Mouse (Mus musculus) MEL (cell line): Measurements from ENCODE around the gene Tril. TPM values are rescaled to one million over a fixed set of nuclear protein-coding genes. Genes with fewer than 3 reads are reported as not detected.

Experiments
- DNase-seq: peaks from one replicate; pipeline ENCODE4 v3.0.0; 2011; ENCODE audit warnings: low read depth, low spot score
- H3K27ac ChIP-seq: 2 replicates; pipeline ENCODE4 v1.5.1; 2012; ENCODE audit warnings: low read depth, mild to moderate bottlenecking, control low read depth, low read length, moderate library complexity; ENCODE audit not compliant: control insufficient read depth
- H3K27me3 ChIP-seq, 2 experiments: fragments of 150-350 bp in 1 of 2; sonication (generic) in 1 of 2; 2 replicates each; pipeline ENCODE4 v1.6.1; 2012; ENCODE audit warnings: low read length in 2 of 2, mild to moderate bottlenecking in 2 of 2, improper control_type of control experiment in 1 of 2, moderate library complexity in 1 of 2; ENCODE audit not compliant: insufficient read depth in 2 of 2, control insufficient read depth in 1 of 2
- H3K36me3 ChIP-seq, 2 experiments: 2 replicates each; pipeline ENCODE4 v1.6.1; 2012 to 2014; ENCODE audit warnings: low read length in 2 of 2, improper control_type of control experiment in 1 of 2, inconsistent platforms in 1 of 2, mild to moderate bottlenecking in 1 of 2; ENCODE audit not compliant: insufficient read depth in 2 of 2, control insufficient read depth in 1 of 2
- H3K4me1 ChIP-seq, 2 experiments: fragments of 150-350 bp in 1 of 2; sonication (generic) in 1 of 2; 2 replicates each; pipeline ENCODE4 v1.6.1; 2012; ENCODE audit warnings: low read length in 2 of 2, improper control_type of control experiment in 1 of 2, mild to moderate bottlenecking in 1 of 2; ENCODE audit not compliant: insufficient read depth in 2 of 2, control insufficient read depth in 1 of 2
- H3K4me3 ChIP-seq, 2 experiments: fragments of 150-350 bp in 1 of 2; sonication (generic) in 1 of 2; 2 replicates each; pipeline ENCODE4 v1.5.1; 2012; ENCODE audit warnings: low read depth in 2 of 2, low read length in 2 of 2, mild to moderate bottlenecking in 2 of 2, moderate library complexity in 2 of 2, control low read depth in 1 of 2, improper control_type of control experiment in 1 of 2; ENCODE audit not compliant: control insufficient read depth in 1 of 2, insufficient read depth in 1 of 2
- H3K79me2 ChIP-seq: 2 replicates; pipeline ENCODE4 v1.6.1; 2012; ENCODE audit warnings: mild to moderate bottlenecking, low read length, moderate library complexity; ENCODE audit not compliant: control insufficient read depth, poor library complexity, insufficient read depth
- H3K9ac ChIP-seq: 2 replicates; pipeline ENCODE4 v1.6.1; 2012; ENCODE audit warnings: low read depth, mild to moderate bottlenecking, control low read depth, low read length, moderate library complexity; ENCODE audit not compliant: control insufficient read depth, poor library complexity, severe bottlenecking
- H3K9me3 ChIP-seq: fragments of 150-350 bp; sonication (generic); replicated peaks from 2 replicates; pipeline ENCODE4 v1.6.1; 2012; ENCODE audit warnings: mild to moderate bottlenecking, low read length, improper control_type of control experiment, moderate library complexity; ENCODE audit not compliant: insufficient read depth
- BHLHE40 ChIP-seq: IDR thresholded peaks from 2 replicates; pipeline ENCODE4 v1.6.1; 2012; ENCODE audit warnings: low read depth, mild to moderate bottlenecking, inconsistent platforms, low read length, improper control_type of control experiment, borderline replicate concordance
- CHD1 ChIP-seq: IDR thresholded peaks from 2 replicates; pipeline ENCODE4 v1.6.1; 2012; ENCODE audit warnings: low read depth, mild to moderate bottlenecking, inconsistent platforms, low read length, improper control_type of control experiment
- CHD2 ChIP-seq: IDR thresholded peaks from 2 replicates; pipeline ENCODE4 v1.6.1; 2011; ENCODE audit warnings: low read length, improper control_type of control experiment
- E2F4 ChIP-seq: IDR thresholded peaks from 2 replicates; pipeline ENCODE4 v1.6.1; 2011; ENCODE audit warnings: low read depth, low read length, improper control_type of control experiment, borderline replicate concordance
- ETS1 ChIP-seq: IDR thresholded peaks from 2 replicates; pipeline ENCODE4 v1.6.1; 2012; ENCODE audit warnings: low read depth, mild to moderate bottlenecking, inconsistent platforms, low read length, improper control_type of control experiment, moderate library complexity
- GABPA ChIP-seq: IDR thresholded peaks from 2 replicates; pipeline ENCODE4 v1.6.1; 2012; ENCODE audit warnings: low read depth, mild to moderate bottlenecking, inconsistent platforms, low read length, improper control_type of control experiment, moderate library complexity
- GATA1 ChIP-seq: IDR thresholded peaks from 2 replicates; pipeline ENCODE4 v1.6.1; 2011; ENCODE audit warnings: low read depth, low read length, improper control_type of control experiment
- HCFC1 ChIP-seq: IDR thresholded peaks from 2 replicates; pipeline ENCODE4 v1.6.1; 2012; ENCODE audit warnings: low read depth, mild to moderate bottlenecking, inconsistent platforms, low read length, improper control_type of control experiment, moderate library complexity
- JUND ChIP-seq: IDR thresholded peaks from 2 replicates; pipeline ENCODE4 v1.6.1; 2011; ENCODE audit warnings: low read depth, mild to moderate bottlenecking, improper control_type of control experiment, low read length
- KAT2A ChIP-seq: conservative IDR thresholded peaks from 2 replicates; pipeline ENCODE4 v1.6.1; 2012; ENCODE audit warnings: low read depth, low read length, improper control_type of control experiment, inconsistent platforms
- MAFK ChIP-seq: IDR thresholded peaks from 2 replicates; pipeline ENCODE4 v1.6.1; 2011; ENCODE audit warnings: low read depth, mild to moderate bottlenecking, low read length, improper control_type of control experiment, borderline replicate concordance
- MAZ ChIP-seq: IDR thresholded peaks from 2 replicates; pipeline ENCODE4 v1.6.1; 2012; ENCODE audit warnings: low read depth, mild to moderate bottlenecking, inconsistent platforms, low read length, improper control_type of control experiment
- MEF2A ChIP-seq: IDR thresholded peaks from 2 replicates; pipeline ENCODE4 v1.6.1; 2014; ENCODE audit warnings: low read depth, mild to moderate bottlenecking, inconsistent platforms, low read length, improper control_type of control experiment; ENCODE audit not compliant: poor library complexity, insufficient replicate concordance, severe bottlenecking; ENCODE audit errors: extremely low read depth
- MYC ChIP-seq: IDR thresholded peaks from 2 replicates; pipeline ENCODE4 v1.6.1; 2011; ENCODE audit warnings: low read depth, mild to moderate bottlenecking, low read length, improper control_type of control experiment, moderate library complexity
- POLR2AphosphoS2 ChIP-seq: IDR thresholded peaks from 2 replicates; pipeline ENCODE4 v1.6.1; 2011; ENCODE audit warnings: low read length, improper control_type of control experiment
- POLR2AphosphoS5 ChIP-seq: IDR thresholded peaks from 2 replicates; pipeline ENCODE4 v1.6.1; 2012; ENCODE audit warnings: low read depth, borderline replicate concordance, mild to moderate bottlenecking, inconsistent platforms, low read length, moderate library complexity, mixed read lengths
- RCOR1 ChIP-seq: IDR thresholded peaks from 2 replicates; pipeline ENCODE4 v1.6.1; 2012; ENCODE audit warnings: low read depth, mild to moderate bottlenecking, inconsistent platforms, low read length, improper control_type of control experiment
- SIN3A ChIP-seq: IDR thresholded peaks from 2 replicates; pipeline ENCODE4 v1.6.1; 2012; ENCODE audit warnings: low read length, improper control_type of control experiment, inconsistent platforms
- TBP ChIP-seq: IDR thresholded peaks from 2 replicates; pipeline ENCODE4 v1.8.0; 2011; ENCODE audit warnings: low read depth, low read length, improper control_type of control experiment
- TCF12 ChIP-seq: IDR thresholded peaks from 2 replicates; pipeline ENCODE4 v1.6.1; 2014; ENCODE audit warnings: low read depth, mild to moderate bottlenecking, inconsistent platforms, low read length, improper control_type of control experiment, moderate library complexity
- UBTF ChIP-seq: IDR thresholded peaks from 2 replicates; pipeline ENCODE4 v1.6.1; 2012; ENCODE audit warnings: low read depth, mild to moderate bottlenecking, inconsistent platforms, low read length, improper control_type of control experiment, moderate library complexity, borderline replicate concordance; ENCODE audit not compliant: insufficient read depth
- USF2 ChIP-seq, 2 experiments: IDR thresholded peaks; 2 replicates each; pipeline ENCODE4 v1.6.1; 2011 to 2012; ENCODE audit warnings: improper control_type of control experiment in 2 of 2, low read length in 2 of 2, borderline replicate concordance in 1 of 2, inconsistent platforms in 1 of 2, low read depth in 1 of 2, mild to moderate bottlenecking in 1 of 2; ENCODE audit not compliant: insufficient read depth in 1 of 2
- ZKSCAN1 ChIP-seq: IDR thresholded peaks from 2 replicates; pipeline ENCODE4 v1.6.1; 2012; ENCODE audit warnings: low read depth, mild to moderate bottlenecking, inconsistent platforms, low read length, improper control_type of control experiment, moderate library complexity
- ZNF384 ChIP-seq: IDR thresholded peaks from 2 replicates; pipeline ENCODE4 v1.6.1; 2012; ENCODE audit warnings: low read depth, mild to moderate bottlenecking, inconsistent platforms, low read length, improper control_type of control experiment
- polyA plus RNA-seq, 2 experiments: library from polyadenylated mRNA; stranded (reverse) in 1 of 2; unstranded in 1 of 2; fragments of >175 nt in 1 of 2; fragments of >200 nt in 1 of 2; gene quantifications; 2 replicates each; pipeline versions ENCODE4 v1.2.1 to v1.2.4; 2012; ENCODE audit warnings: low replicate concordance in 2 of 2, low read depth in 1 of 2; ENCODE audit not compliant: insufficient read length in 2 of 2, insufficient read depth in 1 of 2, missing spikeins in 1 of 2
- total RNA-seq: library from RNA; depleted of rRNA; stranded (reverse); fragments of 300-350 nt; gene quantifications from 2 replicates; pipeline ENCODE4 v1.2.3, GENCODE M21; 2012

The Tril gene
- total and polyA plus RNA-seq, 3 experiments: not detected

DNA sequence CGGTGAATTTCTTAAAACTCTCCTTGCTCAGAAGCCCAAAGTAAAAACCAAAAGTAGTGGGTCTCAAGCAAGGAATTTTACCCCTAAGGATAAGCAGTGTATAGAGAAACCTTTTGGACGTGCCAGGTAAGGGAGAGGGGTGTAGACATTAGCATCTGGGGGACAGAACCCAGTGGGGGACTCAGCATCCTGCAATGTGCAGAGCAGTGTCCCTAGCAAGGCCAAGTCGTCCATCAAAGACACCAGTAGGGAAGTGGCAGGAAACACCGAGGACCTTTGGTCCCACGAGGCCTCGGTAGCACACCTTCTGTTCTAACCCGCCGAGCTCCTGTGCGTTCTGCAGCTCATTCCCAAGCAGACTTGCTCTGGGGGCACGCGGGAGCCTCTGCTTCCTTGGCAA, 25.6 kb downstream of the Tril start:
- H3K4me3 ChIP-seq: no peak overlapping the region
- no peak overlapping the region for H3K27ac ChIP-seq
- H3K4me1 ChIP-seq: no peaks in the 10 kb centered on the region
- H3K36me3 ChIP-seq: no peaks in the 10 kb centered on the region
- no peak overlapping the region for H3K9ac ChIP-seq
- TF ChIP-seq SIN3A (no peak), RCOR1 (no peak), MAZ (no peak), HCFC1 (no peak), MYC (no peak), JUND (no peak), POLR2AphosphoS5 (no peak), UBTF (no peak), USF2 (IDR thresholded peaks at IDR 0.05; ENCODE audit: borderline replicate concordance in 1 of 2, insufficient read depth in 1 of 2, low read depth in 1 of 2, low read length in 2 of 2) (no peak), KAT2A (no peak), CHD2 (no peak), POLR2AphosphoS2 (no peak), GATA1 (no peak), MEF2A (no peak), ETS1 (no peak), ZNF384 (no peak), BHLHE40 (no peak), TCF12 (no peak)
- H3K9me3 ChIP-seq: no peaks in the 10 kb centered on the region
- no peaks in the 10 kb centered on the region for H3K27me3 ChIP-seq
- no peak for DNase-seq
- H3K79me2 ChIP-seq: no peaks in the 10 kb centered on the region

DNA sequence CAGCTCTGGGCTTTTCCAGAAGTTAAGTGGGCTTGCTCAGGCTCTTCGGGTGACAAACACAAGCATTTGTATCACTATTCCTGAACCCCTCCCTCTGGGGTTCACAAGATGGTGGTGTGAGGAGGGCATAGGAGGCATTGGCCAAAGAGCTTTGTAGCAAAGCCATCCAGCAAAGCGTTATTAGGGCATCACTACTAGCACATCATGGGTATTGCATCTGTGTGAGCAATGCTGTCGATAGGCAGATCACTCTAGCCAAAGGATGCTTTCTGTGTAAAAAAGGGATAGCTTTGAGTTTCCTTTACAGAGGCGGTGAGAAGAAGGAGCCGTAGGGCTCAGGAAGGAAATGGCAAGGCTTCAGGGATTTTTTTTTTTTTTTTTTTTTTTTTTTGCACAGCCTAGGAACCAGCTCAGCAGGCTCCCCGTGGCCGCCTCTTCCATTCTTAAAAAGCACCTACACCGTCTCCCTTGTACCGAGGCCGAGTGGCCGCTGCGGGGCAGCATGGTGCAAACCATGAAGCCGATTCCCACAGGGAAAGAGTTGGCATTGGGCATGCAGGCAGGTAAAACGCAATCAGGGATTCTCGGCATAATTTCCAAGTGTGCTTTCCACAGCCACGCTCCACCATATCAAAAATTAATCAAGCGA, 26.2 kb downstream of the Tril start:
- TF ChIP-seq MAFK (no peak), ZKSCAN1 (no peak), USF2 (IDR thresholded peaks at IDR 0.05; ENCODE audit: borderline replicate concordance in 1 of 2, insufficient read depth in 1 of 2, low read depth in 1 of 2, low read length in 2 of 2) (no peak), MAZ (no peak), TCF12 (no peak), POLR2AphosphoS2 (no peak), HCFC1 (no peak), CHD1 (no peak), E2F4 (no peak), MEF2A (no peak), GABPA (no peak), TBP (no peak)
- H3K9me3 ChIP-seq: no peaks in the 10 kb centered on the region
- DNase-seq: no peak

More for the DNA sequence above, 26.2 kb downstream of the Tril start:
- no peaks in the 10 kb centered on the region for H3K36me3 ChIP-seq
- H3K9ac ChIP-seq: no peak overlapping the region
- H3K4me1 ChIP-seq: no peaks in the 10 kb centered on the region
- H3K79me2 ChIP-seq: no peaks in the 10 kb centered on the region
- no peaks in the 10 kb centered on the region for H3K27me3 ChIP-seq
- no peak overlapping the region for H3K27ac ChIP-seq
- H3K4me3 ChIP-seq: no peak overlapping the region
